Mouse (Mus musculus) heart, postnatal 0 days (tissue): ENCODE data around the gene Cd9.

Source experiments
- CTCF ChIP-seq: IDR thresholded peaks from 2 replicates; pipeline ENCODE4 v1.5.1; 2016; ENCODE audit warnings: antibody characterized with exemption, control low read depth, low read depth
- EP300 ChIP-seq: IDR thresholded peaks from 2 replicates; pipeline ENCODE4 v1.6.1; 2016; ENCODE audit warnings: antibody characterized with exemption, low read depth

DNA sequence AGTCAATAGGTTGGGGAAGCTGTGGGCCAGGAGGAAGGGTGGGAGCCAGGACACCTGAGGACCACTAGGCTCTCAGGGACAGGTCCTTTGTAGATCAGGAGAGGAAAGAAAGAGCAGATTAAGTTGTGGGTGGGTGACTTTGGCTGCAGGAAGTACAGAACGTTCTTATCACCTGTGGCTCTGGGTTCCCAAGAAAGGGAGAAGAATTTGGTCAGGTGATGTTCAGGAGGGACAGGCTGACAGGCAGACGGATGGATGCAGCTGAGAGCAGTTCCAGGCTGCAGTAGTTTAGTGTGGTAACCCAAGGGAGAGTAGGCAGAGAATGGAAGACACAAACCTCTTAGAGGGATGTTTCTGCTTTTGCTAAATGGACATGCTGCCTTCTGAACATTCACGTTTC is 71.5 kb downstream of the Cd9 start:
- TF ChIP-seq CTCF = no peak
- TF ChIP-seq EP300 = no peak
